Mouse (Mus musculus) telencephalon, adult 2 months (tissue): Measurements from ENCODE around the gene Tex13a.

Experiments
- DNase-seq: peaks from one replicate; pipeline ENCODE4 v3.0.0-alpha.2; 2011; ENCODE audit warnings: low read depth, low spot score

Tex13a gene

DNA sequence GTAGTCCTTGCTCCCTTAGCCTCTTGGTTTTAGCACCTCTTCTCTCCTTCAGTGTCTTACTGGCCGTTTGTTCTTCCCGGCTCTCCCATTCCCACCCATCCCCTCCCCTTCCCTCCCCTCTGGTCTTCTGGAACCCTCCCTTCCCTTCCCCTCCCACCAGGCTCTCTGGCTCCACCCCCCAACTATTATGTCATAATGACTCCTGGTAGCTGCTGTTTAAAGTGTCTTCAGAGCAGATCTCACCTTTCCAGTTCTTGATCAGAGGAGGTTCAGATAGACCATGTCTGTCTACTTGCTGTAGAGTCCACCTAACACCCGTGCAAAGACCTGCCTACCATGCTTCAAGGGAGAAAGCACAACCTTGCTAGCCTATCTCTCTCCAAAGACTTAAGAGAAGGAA, at the start of gene Tex13a:
Gene Tex13a (minus strand): TSS at position 101 of the 400 bp plus-strand sequence.
- DNase-seq = no peak

DNA sequence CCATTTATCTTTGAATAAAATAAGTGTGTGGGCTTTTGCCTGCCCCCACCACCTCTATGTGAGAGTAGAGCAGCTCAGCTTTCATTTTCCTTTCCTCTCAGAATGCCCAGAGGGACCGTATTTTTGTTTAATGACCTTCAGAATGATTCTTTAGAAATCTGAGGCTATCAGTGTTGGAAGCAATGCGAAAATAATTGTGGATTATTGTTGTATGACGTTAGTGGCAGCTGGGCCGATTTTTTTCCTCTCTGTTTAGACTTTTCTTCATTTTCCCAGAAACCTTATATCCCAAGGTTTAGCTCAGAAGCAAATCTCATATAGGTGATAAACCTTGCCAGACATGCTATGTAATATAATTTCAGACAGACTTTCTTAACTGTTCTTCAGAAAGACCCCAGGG, 25.2 kb upstream of the Tex13a start:
- DNase-seq = no peak

DNA sequence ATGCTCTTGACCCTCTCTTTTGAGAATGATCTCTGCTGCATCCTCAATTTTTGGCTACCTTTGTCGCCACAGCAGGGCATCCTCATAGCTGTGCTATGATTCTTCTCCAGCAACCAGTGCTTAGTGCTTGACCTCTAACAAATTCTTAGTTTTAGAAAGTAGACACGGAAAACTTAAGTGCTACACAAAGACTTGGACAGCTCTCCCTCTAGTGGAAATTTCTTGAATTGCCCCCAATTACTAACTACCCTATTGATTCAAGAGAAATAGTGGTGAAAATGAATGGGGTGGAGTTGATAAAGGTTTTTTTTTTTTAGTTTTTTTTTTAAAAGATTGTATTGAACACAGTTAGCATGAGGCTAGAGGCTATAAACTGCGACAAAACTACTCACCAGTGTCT, 39.2 kb downstream of the Tex13a start:
- peak; percentile 16 for DNase-seq
